Mouse (Mus musculus) activated CD4-positive, CD25-positive, alpha-beta regulatory T cell, adult 4 months (primary cell): ENCODE results near the gene Ccl17. TPM values are rescaled to one million over a fixed set of nuclear protein-coding genes. Genes with fewer than 3 reads are reported as not detected.

Source experiments
- ATAC-seq: one replicate; pipeline ENCODE4 v1.8.0; 2017
- polyA plus RNA-seq, 2 experiments: library from polyadenylated mRNA; unstranded; fragments of 100-300 nt; shearing (Covaris generic); gene quantifications; one replicate each; pipeline ENCODE4 v1.2.1; 2017

Ccl17 gene
- polyA plus RNA-seq: under 1 TPM in 1 of 2 experiments, not detected in 1; 0.69 TPM

DNA sequence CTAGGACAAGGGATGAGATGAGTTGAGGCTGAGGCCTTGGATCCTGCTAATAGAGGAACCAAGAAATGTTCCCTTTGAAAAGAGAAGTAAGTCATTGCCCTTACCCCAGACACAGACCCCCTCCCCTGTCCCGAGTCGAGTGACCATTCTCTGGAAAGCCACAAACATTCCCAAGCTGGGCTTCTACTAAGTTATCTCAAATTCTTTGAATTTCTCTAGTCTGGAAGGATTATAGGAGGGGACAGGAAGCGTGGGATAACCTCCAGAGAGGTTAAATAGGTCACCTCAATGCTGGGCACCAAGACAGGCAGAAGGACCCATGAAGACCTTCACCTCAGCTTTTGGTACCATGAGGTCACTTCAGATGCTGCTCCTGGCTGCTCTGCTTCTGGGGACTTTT, at the start of gene Ccl17:
Ccl17 (plus strand) TSS at position 301 of the 400 bp plus-strand sequence.
- no peak for ATAC-seq

DNA sequence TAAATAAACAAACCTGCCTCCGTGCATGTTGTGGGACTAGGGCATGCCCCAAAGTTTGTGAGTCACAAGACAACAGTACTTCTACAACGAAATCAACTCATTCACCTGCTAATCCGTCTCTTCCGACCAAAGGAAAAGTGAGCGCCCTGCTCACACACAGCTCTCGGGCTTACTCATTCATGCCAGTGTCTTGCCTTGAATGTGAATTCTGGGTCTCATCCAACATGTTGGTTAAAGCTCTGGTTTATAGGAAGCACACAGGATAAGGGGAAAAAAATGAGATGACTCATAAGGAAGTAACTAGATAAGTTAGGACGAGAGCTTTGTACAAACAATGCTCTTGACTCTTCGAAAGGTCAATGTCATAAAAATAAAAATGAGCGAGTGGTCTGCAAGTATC, 43.2 kb upstream of the Ccl17 start:
- no peak for ATAC-seq

DNA sequence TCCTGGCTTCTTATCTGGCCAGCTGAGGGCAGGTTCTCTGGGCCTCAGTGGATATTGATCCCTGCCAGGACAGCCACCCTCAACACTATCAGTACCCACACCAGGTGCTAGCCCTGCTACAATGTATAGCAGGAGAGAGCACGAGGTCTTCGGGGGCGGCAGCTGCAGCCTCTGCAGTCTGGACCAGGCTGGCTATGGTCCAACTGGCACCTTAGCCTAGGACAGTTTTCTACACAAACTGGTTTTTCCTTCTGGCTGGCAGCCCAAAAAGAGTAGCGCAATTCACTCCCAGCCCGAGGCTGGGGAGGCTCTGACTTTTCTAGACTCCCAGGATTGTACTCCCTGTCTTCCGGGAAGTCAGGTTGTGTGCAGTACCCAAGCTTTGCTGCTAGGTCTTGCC, 39.3 kb upstream of the Ccl17 start:
- no peak for ATAC-seq

DNA sequence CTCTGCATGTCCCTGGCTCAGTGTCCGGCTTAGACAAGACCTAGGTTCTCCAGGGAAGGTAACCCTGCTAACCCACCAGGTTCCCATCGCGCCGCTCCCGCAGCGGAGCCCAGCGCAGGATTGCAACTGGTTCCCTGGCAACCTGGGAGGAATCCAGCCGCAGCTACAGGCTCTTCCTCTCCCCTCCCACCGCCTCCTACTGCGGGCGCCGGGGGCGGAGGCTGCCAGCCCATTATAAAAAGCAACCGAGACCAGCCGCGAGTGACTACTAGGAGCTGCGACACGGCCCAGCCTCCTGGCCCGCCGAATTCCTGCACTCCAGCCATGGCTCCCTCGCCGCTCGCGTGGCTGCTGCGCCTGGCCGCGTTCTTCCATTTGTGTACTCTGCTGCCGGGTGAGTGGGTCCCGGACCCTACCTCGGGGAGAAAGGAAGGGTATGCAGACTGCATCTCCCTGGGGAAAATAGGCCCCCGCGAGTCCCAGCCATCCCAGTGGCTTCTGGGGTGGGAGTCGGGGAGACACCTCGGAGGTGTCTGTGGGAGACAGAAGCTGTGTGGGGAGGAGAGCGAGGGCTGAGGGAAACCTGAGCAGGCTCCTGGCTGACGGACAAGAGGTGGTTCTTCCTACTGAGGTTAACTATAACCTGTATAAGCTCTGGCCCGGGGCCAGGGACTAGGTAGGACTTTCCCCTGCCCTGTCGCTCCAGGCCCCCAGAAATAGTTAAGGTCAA, 38.1 kb upstream of the Ccl17 start, which contains the start of gene Cx3cl1:
Cx3cl1 (plus strand) TSS at position 69 of the 730 bp plus-strand sequence.
- no peak for ATAC-seq

DNA sequence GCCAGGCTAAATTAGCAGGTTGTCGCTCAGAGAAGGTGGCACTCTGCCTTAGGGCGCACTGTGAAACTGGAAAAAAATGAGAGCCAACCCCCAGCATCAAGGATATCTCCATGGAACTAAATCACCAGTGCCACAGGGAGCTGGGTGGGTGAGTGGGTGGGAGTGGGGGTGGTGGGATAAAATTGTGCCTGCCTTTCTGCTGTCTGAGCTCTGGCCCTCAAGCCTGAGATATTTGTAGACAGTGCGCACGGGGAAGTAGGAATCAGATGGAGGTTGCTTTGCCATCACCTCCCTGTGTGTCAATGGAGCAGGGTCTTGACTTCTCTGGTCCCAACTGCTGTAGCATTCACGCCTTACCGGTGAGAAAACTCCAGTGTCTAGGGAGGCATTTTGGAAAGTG, 37.2 kb upstream of the Ccl17 start:
- ATAC-seq: no peak

DNA sequence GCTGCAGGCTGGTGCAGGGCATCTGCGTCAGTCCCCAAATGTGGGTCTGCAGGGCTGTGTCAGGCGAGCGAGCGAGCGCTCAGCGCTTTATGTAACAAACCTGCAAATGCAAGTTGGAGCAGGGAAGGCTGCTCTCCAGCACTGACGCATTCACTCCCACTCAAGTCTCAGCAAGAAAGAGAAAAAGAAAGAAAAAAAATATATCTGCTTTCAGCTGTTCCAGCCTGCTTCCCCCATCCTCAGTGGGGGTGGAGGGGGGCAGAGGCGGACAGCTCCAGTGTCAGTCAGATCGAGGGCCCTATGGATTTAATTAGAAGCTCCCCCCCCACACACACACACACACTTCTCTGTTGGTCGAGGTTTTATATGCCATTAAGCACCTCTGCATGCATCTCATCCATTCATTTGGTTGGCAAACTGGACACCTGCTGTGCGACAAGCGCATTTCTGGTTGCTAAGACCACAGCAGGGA, 36.5 kb upstream of the Ccl17 start:
- no peak for ATAC-seq

DNA sequence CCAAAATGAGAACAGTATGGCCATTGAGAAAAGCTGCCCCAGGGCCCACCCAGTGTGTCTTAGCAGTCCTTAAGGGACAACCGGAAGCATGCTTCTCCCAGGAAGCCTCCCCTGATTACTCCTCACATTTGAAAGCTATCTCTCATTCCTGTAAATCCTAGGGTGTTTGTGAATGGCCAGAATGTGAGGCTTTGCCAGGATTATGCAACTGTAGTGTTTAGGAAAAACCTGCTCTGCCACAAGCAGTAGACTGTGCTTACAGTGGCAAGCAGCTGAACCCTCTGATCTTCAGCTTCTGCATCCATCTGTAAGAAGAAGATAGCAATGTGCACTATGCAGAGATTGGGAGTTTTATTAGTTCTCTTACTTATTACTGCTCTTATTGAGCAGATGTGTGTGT, 35.7 kb upstream of the Ccl17 start:
- no peak for ATAC-seq

DNA sequence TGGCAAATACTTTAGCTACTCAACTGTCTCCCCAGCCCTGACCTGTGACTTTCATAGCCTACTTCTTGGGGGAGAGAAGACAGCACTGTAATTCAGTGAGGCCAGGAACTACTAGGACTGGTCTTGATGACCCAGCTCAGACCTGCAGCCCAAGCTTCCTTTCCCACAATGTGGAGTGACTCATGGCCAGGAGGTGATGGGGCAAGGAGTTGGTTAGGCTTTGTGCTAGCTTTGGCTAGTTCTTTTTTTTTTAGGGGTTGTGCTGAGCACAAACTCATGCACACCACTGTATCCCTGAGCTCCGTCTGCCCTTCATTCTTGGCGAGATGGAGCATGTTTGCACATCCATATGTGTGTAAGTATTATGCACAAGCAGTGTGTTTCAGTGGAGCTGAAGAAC, 33.9 kb upstream of the Ccl17 start:
- no peak for ATAC-seq

DNA sequence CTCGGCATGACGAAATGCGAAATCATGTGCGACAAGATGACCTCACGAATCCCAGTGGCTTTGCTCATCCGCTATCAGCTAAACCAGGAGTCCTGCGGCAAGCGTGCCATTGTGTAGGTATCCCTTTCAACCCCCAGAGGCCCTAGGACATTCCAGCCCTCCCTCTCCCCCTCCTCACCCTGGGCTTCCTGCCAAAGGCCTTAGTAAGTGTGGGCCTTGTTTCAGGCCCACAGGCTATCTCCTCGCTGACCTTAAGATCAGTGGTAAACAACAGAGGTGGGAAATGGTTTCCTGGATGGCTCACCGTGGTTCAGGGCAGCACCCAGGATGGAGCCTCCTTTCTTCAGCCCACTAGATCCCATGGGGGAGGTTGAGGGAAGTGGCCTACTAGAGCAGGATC, 32.2 kb upstream of the Ccl17 start:
- ATAC-seq: no peak

DNA sequence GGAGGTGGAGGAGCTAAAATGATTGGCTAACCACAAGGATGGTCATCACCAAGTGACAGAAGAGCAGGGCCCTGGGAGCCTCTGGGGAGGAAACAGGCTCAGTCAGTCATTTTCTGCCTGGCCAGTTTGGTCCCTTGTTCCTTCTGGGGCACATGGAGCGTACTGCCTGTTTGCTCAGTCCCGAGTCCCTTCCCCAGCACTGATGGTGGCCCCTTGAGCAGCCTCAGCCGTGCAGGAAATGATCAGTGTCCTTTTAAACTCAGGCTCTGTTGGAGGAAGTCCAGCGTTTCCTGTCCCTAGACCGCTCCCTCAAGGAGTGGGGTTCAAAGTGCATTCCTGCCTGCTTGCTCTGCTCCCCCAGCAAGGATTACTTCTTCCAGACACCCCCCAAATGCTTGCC, 31.8 kb upstream of the Ccl17 start:
- ATAC-seq: no peak

DNA sequence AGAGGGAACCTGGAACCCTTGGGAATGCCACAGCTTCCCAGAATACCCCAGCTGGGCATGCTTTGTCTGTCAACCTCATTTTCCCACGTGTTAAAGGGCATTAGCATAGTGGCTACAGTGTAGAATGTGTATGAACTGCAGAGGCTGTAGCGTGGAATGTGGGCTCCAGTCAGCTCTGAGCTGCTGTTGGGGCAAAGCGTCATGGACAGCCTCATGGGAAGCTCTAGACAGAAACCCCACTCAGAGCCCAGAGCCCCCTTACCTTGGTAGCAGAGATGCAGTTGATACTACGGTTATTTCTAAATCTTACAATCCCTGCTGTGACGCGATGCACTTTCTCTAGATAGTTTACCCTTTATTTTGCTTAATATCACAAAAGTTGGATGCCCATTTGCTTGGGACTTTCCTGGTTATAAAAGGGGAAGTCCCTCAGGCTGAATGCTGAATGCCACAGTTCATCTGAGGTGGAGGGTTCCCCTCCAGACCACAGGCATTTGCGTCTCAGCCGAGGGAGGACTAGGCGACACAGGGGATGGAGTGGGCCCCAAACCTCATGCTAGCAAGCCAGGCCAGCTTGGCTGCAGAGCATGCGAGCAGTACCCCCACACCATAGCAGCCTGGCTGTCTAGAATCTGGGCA, 31.2 kb upstream of the Ccl17 start:
- peak; percentile 81 for ATAC-seq

DNA sequence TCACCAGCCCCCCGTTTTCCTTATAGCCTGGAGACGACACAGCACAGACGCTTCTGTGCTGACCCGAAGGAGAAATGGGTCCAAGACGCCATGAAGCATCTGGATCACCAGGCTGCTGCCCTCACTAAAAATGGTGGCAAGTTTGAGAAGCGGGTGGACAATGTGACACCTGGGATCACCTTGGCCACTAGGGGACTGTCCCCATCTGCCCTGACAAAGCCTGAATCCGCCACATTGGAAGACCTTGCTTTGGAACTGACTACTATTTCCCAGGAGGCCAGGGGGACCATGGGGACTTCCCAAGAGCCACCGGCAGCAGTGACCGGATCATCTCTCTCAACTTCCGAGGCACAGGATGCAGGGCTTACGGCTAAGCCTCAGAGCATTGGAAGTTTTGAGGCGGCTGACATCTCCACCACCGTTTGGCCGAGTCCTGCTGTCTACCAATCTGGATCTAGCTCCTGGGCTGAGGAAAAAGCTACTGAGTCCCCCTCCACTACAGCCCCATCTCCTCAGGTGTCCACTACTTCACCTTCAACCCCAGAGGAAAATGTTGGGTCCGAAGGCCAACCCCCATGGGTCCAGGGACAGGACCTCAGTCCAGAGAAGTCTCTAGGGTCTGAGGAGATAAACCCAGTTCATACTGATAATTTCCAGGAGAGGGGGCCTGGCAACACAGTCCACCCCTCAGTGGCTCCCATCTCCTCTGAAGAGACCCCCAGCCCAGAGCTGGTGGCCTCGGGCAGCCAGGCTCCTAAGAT, 30.5 kb upstream of the Ccl17 start:
- no peak for ATAC-seq

DNA sequence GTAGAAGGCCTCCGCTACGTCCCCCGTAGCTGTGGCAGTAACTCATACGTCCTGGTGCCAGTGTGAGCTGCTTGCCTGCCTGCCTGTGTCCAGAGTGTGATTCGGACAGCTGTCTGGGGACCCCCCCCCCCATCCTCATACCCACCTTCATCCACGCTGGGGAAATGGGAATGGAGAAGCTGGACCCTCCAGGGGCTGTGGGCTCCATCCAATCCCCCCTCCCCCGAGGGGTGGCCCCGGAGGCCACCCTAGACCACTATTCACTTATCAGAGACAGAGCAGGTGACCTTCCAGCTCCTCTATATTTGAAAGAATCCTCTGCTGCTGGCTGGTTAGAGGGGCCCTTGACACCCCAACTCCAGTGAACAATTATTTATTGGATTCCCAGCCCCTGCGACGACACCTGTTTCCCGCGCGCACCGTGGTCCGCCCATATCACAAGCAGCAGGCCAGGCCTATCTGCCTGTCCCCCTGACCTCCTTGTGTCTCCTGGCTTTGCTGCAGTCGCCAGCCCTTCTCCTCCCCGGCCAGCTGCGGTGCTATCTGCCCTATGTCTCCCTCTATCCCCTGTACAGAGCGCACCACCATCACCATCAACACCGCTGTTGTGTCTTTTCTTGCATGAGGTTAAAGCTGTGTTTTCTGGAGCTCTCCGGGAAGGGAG, 29.6 kb upstream of the Ccl17 start:
- ATAC-seq: no peak

DNA sequence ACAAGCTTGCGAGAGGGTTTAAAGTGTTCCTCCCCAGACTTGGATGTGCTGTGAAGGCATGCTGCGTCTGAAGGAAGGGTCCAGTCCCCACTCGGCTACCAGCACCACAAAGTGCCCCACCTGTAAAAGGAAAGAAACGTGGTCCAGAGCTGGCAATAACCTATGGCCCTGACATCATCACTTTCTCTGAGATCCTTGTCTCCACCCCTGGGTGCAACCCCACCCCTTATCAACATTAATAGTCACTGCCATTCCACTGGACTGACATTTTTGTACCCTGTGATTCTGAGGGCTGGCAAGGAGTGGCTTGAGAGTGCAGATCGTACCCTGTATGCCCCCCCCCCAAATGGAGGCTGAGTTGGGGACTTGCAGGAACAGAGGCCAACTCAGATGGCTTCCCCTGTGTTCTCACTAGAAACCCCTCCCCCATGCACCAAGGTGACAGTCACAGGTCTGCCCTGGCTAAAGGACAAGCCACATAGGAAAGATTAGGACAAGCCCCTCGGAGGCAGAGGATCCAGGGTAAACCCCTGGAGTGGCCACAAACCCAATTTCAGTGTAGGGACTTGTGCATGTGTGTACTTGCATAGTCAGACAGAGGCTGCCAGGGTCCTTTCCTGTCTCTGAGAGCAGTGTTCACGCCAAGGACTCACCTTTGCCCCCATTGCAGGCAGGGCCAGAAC, 29.0 kb upstream of the Ccl17 start:
- ATAC-seq: no peak

DNA sequence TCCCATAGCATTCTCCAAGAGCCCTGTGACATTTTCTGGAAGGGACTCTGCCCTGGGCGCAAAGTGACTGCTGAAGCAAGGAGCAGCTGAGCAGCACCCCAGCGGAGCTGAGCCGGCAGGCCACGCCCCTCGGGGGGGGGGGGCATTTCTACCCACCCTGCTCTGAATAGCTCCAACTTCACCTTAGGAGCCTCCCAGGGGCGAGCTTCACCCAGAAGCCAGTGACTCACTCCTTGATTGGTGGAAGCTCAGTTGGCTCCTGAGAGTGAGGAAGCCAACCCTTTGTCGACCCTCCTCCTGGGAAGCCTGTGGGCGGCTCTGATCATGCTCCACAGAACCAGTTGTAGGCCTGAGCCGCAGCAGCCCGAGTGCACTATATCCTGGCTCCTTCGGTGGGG, 28.4 kb upstream of the Ccl17 start:
- no peak for ATAC-seq

DNA sequence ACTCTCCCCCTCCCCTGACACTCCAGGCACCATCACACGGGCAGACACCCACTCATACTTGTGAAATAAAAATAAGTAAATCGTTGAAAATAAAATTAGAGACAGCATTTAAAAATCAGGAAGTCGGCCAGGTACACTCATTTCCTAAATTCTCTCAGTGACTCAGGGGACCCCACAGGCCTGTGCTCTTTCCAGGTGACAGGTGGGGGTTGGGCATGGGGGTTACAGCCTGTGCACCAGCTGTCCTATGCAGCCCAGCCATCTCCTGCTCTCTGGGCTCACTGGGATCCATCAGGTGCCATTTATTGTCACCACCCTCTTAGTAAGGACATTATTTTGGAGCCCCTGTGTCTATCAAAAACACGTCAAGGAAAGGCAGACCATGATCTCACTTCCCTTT, 26.4 kb upstream of the Ccl17 start:
- ATAC-seq: no peak

DNA sequence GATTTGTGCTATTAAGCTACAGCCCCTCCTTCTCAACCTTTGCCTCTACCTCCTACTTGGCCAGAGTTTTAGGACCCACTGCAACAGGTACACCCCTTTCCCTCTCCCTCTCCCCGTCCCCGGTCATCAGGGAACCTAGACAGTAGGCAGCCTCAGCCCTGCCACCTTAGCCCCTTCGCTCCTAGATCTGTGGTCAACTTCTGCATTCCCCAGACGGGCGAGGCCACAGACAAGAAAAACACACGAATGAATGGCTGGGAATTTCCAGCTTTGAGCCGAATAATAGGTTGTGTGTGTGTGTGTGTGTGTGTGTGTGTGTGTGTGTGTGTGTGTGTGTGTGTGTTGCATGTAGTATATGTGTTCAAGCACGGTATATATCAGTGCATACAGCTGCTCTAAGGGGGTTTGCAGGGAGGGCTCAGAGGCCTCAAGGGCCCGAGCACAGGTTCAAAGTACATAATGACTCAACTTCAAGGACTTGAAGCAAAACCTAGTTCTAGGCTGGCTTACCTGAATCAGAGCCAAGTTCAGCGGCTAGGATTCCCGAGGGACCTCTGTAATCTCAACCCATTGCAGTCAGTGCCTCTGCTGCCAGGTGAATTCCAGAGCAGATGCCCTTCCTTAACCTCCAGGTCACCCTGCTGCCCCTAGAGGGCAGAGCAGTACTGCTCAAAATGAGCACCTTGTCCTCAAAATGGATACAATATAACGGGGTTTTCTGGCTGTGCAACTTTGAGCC, 24.8 kb upstream of the Ccl17 start:
- ATAC-seq: peak; percentile 80

DNA sequence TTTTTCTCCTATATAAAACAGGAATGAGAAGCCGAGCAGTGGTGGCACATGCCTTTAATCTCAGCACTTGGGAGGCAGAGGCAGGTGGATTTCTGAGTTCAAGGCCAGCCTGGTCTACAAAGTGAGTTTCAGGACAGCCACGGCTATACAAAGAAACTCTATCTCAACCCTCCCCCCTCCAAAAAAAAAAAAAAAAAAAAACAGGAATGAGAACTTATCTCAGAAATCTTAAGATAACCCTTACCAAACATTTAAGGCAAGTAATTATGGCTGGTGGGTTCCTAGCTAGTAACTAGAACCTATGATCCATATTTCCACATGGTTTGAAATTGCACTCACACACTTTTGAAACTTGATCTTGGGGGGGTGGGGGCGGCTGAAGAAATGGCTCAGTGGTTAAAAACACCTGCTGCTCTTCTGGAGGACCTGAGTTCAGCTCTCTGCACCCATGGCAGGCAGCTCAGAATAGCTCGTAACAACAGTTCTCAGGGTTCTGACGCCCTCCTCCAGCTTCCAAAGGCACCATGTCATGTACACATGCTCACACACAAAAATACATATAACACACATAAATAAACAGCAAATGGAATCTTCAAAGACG, 24.2 kb upstream of the Ccl17 start:
- ATAC-seq: no peak

DNA sequence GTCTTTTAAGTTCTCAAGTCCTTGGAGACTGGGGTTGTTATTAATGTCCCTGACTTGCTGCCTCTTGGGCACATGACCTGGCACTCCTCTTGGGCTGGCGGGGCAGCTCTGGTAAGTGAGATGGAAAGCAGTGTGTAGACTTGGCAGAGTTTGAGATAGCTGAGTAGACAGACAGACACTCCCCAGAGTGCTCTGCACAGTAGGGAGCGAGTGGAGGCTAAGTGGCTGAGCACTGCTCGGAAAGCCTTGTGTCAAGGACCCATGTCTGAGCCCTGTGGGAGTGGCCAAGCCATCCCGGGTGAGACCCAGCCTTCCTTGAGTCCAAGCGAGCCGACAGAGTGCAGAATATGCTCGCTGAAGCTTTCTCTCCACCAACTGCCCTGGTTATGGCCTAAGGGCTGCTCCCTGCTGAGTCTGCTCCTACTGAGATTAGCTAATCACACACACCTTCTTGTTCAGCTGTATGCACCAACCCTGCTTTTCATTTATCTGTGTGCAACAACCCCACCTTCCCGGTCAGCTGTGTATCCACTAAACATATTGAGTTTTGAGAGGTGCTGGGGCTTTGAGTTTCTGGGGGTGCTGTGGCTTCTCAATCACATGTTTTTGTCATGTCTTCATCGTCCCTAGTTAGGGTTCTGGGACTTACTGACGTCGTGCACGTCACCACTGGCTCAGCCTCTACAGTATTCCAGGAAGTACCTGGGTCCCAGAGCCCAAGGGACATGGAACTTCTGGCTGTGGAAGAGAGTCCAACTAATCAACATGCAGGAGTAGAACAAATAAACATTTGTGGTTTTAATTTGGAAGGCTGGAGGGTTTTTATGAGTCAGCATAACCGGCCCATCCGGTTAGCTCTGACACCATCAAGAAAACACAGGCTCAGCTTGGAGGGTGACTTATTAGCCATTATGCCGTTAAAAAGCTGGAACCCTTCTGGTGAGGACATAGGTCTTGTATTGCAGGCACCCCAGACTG, 22.4 kb upstream of the Ccl17 start:
- ATAC-seq: no peak
